Mouse (Mus musculus) neural tube, embryonic 12.5 days (tissue): Measurements from ENCODE around the gene Gm3012. TPM values are rescaled to one million over a fixed set of nuclear protein-coding genes. Genes with fewer than 3 reads are reported as not detected.
"Not testable (repeated sequence)": the region's sequence is repeated elsewhere in the genome, so short reads cannot be mapped to it uniquely, and the experiment has no call there.

Source experiments
- ATAC-seq: fragments of 200-750 bp; cut with Nextera tagmentation; 2 replicates; pipeline ENCODE4 v1.8.0; 2017; ENCODE audit warnings: low read depth, mild to moderate bottlenecking, moderate TSS enrichment, moderate library complexity; ENCODE audit not compliant: low FRiP score
- H3K27ac ChIP-seq: fragments of 300-500 bp; sonication (generic); 2 replicates; pipeline ENCODE4 v1.5.1; 2016
- H3K27me3 ChIP-seq: fragments of 300-500 bp; sonication (generic); replicated peaks from 2 replicates; pipeline ENCODE4 v1.6.1; 2016; ENCODE audit warnings: mild to moderate bottlenecking
- H3K36me3 ChIP-seq: fragments of 300-500 bp; sonication (generic); 2 replicates; pipeline ENCODE4 v1.6.1; 2016; ENCODE audit warnings: mild to moderate bottlenecking
- H3K4me1 ChIP-seq: fragments of 300-500 bp; sonication (generic); 2 replicates; pipeline ENCODE4 v1.6.1; 2016
- H3K4me2 ChIP-seq: fragments of 300-500 bp; sonication (generic); replicated peaks from 2 replicates; pipeline ENCODE4 v1.6.1; 2016; ENCODE audit warnings: mild to moderate bottlenecking
- H3K4me3 ChIP-seq: fragments of 300-500 bp; sonication (generic); 2 replicates; pipeline ENCODE4 v1.5.1; 2016
- H3K9ac ChIP-seq: fragments of 300-500 bp; sonication (generic); 2 replicates; pipeline ENCODE4 v1.6.1; 2016; ENCODE audit warnings: mild to moderate bottlenecking
- H3K9me3 ChIP-seq: fragments of 300-500 bp; sonication (generic); 2 replicates; pipeline ENCODE4 v1.6.1; 2016; ENCODE audit warnings: mild to moderate bottlenecking
- WGBS: fragments of 180-500 bp; shearing (Covaris S2); methylation state at CpG from one replicate; pipeline ENCODE4 v1.1.7; 2016; 5-methylcytosine and 5-hydroxymethylcytosine counted together
- polyA plus RNA-seq: library from polyadenylated mRNA; unstranded; fragments of >200 nt; fragmentation: Nextera tagmentation; extraction: Ambion mirVana; gene quantifications from 2 replicates; pipeline ENCODE4 v1.2.1, GENCODE M21; 2016

Gene Gm3012
- not detected in 2 replicates for polyA plus RNA-seq

DNA sequence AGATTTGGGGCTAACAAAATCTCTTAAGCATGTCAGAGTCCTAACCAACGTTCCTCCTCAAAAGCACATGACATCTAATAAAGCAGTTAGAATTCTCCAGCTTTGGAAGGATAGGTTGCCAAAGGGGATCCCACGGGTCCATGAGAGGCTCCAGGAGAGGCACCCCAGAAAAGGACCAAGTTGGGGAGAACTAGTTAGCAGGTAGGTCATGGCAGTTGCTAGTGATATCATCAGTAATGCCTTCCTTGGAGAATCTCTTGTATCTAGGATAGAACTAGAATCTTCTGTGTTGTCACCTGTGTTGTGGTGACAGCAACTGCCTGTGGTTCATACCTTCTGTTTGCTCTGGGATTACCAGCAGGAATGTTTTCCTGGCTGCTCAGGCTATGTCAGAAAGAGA lies at the start of gene Gm3012:
TSS of gene Gm3012 (plus strand) at position 301 of the 400 bp plus-strand sequence.
- not testable (repeated sequence) for H3K9ac ChIP-seq, ATAC-seq, H3K4me1 ChIP-seq, H3K9me3 ChIP-seq, H3K27ac ChIP-seq, H3K4me3 ChIP-seq, H3K4me2 ChIP-seq, H3K27me3 ChIP-seq, H3K36me3 ChIP-seq
- no CpG with 5 or more reads among the region's 2 CpGs for WGBS

DNA sequence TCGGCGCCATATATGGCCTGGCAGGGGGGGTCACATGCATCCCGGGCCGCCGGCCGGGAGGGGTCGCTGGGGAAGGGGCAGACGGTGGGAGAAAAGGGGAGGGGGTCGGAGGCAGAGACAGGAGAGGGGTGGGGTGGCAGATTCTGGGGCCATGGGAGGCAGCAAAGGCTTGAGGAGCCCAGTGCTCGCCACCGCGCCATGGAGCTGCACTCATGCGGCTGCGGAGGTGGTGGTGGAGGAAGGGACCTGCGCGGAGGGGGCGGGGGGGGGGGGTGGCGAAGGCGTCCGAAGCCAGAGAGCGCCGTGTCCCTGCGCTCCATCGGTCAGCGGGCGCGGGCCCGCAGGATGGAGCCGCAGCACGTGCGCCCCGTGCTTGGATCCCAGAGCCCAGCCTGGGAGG lies 17.4 kb downstream of the Gm3012 start, which contains the start of gene Gm3020:
TSS of gene Gm3020 (plus strand) at position 301 of the 400 bp plus-strand sequence.
- H3K36me3 ChIP-seq, H3K27ac ChIP-seq, H3K4me3 ChIP-seq, H3K9me3 ChIP-seq, H3K27me3 ChIP-seq, H3K4me1 ChIP-seq, H3K4me2 ChIP-seq, ATAC-seq, H3K9ac ChIP-seq: not testable (repeated sequence)
- no CpG with 5 or more reads among the region's 32 CpGs for WGBS

DNA sequence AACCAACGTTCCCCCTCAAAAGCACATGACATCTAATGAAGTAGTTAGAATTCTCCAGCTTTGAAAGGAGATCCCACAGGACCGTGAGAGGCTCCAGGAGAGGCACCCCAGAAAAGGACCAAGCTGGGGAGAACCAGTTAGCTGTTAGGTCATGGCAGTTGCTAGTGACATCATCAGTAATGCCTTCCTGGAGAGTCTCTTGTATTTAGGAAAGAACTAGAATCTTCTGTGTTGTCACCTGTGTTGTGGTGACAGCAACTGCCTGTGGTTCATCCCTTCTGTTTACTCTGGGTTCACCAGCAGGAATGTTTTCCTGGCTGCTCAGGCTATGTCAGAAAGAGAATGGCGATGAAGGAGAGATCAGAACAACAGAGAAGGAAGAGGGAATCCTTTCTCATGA lies 54.2 kb downstream of the Gm3012 start, which contains the start of gene Gm3043:
TSS of gene Gm3043 (plus strand) at position 301 of the 400 bp plus-strand sequence.
- H3K4me3 ChIP-seq, H3K27ac ChIP-seq, H3K9me3 ChIP-seq, H3K27me3 ChIP-seq, ATAC-seq, H3K9ac ChIP-seq, H3K36me3 ChIP-seq, H3K4me1 ChIP-seq, H3K4me2 ChIP-seq: not testable (repeated sequence)
- no CpG with 5 or more reads among the region's 3 CpGs for WGBS

Other genes starting within 250 kb of the Gm3012 start
- not detected in 2 replicates for gene Gm10413, start 239.4 kb upstream of the Gm3012 start, polyA plus RNA-seq
- 4.5 and 5.9 TPM in 2 replicates for gene Gm10409, start 221.9 kb upstream of the Gm3012 start, polyA plus RNA-seq
- 1.4 and 2.8 TPM in 2 replicates for gene Gm3005, start 206.4 kb upstream of the Gm3012 start, polyA plus RNA-seq
- gene Gm10408, start 185.1 kb upstream of the Gm3012 start, polyA plus RNA-seq: not detected in 2 replicates
- 4.5 and 5.9 TPM in 2 replicates for gene Gm3020, start 17.5 kb downstream of the Gm3012 start, polyA plus RNA-seq
- gene Gm3043, start 54.3 kb downstream of the Gm3012 start, polyA plus RNA-seq: not detected in 2 replicates
- 0.96 and 2.1 TPM in 2 replicates for gene Gm3002, start 175.6 kb downstream of the Gm3012 start, polyA plus RNA-seq
- not detected in 2 replicates for gene Gm3033, start 211.7 kb downstream of the Gm3012 start, polyA plus RNA-seq
- not detected in 2 replicates for gene Gm2916, start 249.7 kb downstream of the Gm3012 start, polyA plus RNA-seq